In genomic region chr6:50232984-50233383, GRCm38 (mm10) we compare ENCODE assay signal across 30 mouse cellular contexts. TPM values are rescaled to one million over a fixed set of nuclear protein-coding genes. Genes with fewer than 3 reads are reported as not detected.
DNase-seq lines count a peak whose midpoint lies in the region; ATAC-seq and TF ChIP-seq lines count a peak whose summit lies in the region.
"Had no signal": no experiment of that assay in that cellular context is flagged by ENCODE, and none has a peak within 500 bp of the region (broad histone marks: within the 10 kb centered on the region; RNA-seq: fewer than 3 reads in every experiment).

No protein-coding gene starts in this region.

- H3K9ac ChIP-seq in intestine, postnatal 0 days (ENCODE audit: low read depth, low read length), result no peak overlapping the region
- H3K9ac ChIP-seq in intestine, embryonic 15.5 days, result no peak overlapping the region
- H3K9ac ChIP-seq in lung, postnatal 0 days (replicated peaks; ENCODE audit: low read depth), result no peak overlapping the region
- H3K9ac ChIP-seq in CH12.LX (ENCODE audit: insufficient read depth, low read depth), result no peak overlapping the region
- H3K9ac ChIP-seq in midbrain, embryonic 15.5 days, result no peak overlapping the region
- H3K9ac ChIP-seq: embryonic facial prominence, embryonic 15.5 days; forebrain, embryonic 13.5 days; hindbrain, embryonic 13.5 days; neural tube, embryonic 12.5 days had no signal

- DNase-seq in lung, postnatal 0 days (ENCODE audit: low spot score), result no peak
- DNase-seq in lung, postnatal 25 days (ENCODE audit: low spot score), result no peak
- DNase-seq in CH12.LX (ENCODE audit: extremely low read depth) (no peak), R1 (ENCODE audit: low read depth, low spot score) (peak; percentile 16)
- no peak for DNase-seq in adrenal gland, adult 8-10 months
- DNase-seq: cerebellum, adult 2 months; cerebellum, postnatal 25 days; gastrocnemius, postnatal 25 days; heart, adult 18-20 months; heart, postnatal 4 days; kidney, adult 8-10 months; kidney, postnatal 10 days; layer of hippocampus, adult 9-11 months; liver; lung, postnatal 10 days; right cerebral cortex, postnatal 4 days; thymus, adult 2 months had no signal

- no peak overlapping the region for H3K4me2 ChIP-seq in intestine, postnatal 0 days (replicated peaks; ENCODE audit: low read depth)
- H3K4me2 ChIP-seq in intestine, embryonic 15.5 days (replicated peaks), result no peak overlapping the region
- no peak overlapping the region for H3K4me2 ChIP-seq in lung, postnatal 0 days (replicated peaks; ENCODE audit: low read depth, low read length)
- H3K4me2 ChIP-seq in CH12.LX (ENCODE audit: insufficient read depth, low read depth, poor library complexity, severe bottlenecking), result no peak overlapping the region
- H3K4me2 ChIP-seq in midbrain, embryonic 15.5 days, result no peak overlapping the region
- H3K4me2 ChIP-seq: embryonic facial prominence, embryonic 15.5 days; forebrain, embryonic 13.5 days; heart, embryonic 11.5 days; hindbrain, embryonic 13.5 days; neural tube, embryonic 12.5 days had no signal

- H3K36me3 ChIP-seq in intestine, postnatal 0 days (ENCODE audit: control insufficient read depth, insufficient read depth), result no peaks in the 10 kb centered on the region
- H3K36me3 ChIP-seq in intestine, embryonic 15.5 days, result no peaks in the 10 kb centered on the region
- H3K36me3 ChIP-seq in lung, postnatal 0 days (ENCODE audit: insufficient read depth, low read length), result no peaks in the 10 kb centered on the region
- H3K36me3 ChIP-seq in CH12.LX (replicated peaks in 1 of 2; ENCODE audit: control insufficient read depth in 1 of 2, insufficient read depth in 1 of 2, low read length in 1 of 2), result no peaks in the 10 kb centered on the region
- H3K36me3 ChIP-seq in midbrain, embryonic 15.5 days (replicated peaks), result no peaks in the 10 kb centered on the region
- H3K36me3 ChIP-seq: embryonic facial prominence, embryonic 10.5 days; embryonic facial prominence, embryonic 15.5 days; neural tube, embryonic 12.5 days had no signal

- in situ Hi-C loops in CH12.LX (cut with MboI; ENCODE audit: low pct_ligation_motif_present, low pct_unique_long_range_greater_than_20kb, low sequenced_read_pairs), result no loop called here

- H3K27ac ChIP-seq in intestine, postnatal 0 days (ENCODE audit: low read depth, low read length), result no peak overlapping the region
- H3K27ac ChIP-seq in intestine, embryonic 15.5 days, result no peak overlapping the region
- no peak overlapping the region for H3K27ac ChIP-seq in lung, postnatal 0 days (ENCODE audit: low read length)
- H3K27ac ChIP-seq in CH12.LX (ENCODE audit: insufficient read depth, low read depth), result no peak overlapping the region
- H3K27ac ChIP-seq in midbrain, embryonic 15.5 days, result no peak overlapping the region
- H3K27ac ChIP-seq: embryonic facial prominence, embryonic 10.5 days; embryonic facial prominence, embryonic 15.5 days; forebrain, embryonic 13.5 days; hindbrain, embryonic 13.5 days; neural tube, embryonic 12.5 days had no signal

- no peak overlapping the region for H3K4me3 ChIP-seq in intestine, postnatal 0 days (ENCODE audit: low read depth, low read length)
- no peak overlapping the region for H3K4me3 ChIP-seq in intestine, embryonic 15.5 days (replicated peaks)
- no peak overlapping the region for H3K4me3 ChIP-seq in lung, postnatal 0 days (ENCODE audit: low read depth, low read length)
- no peak overlapping the region for H3K4me3 ChIP-seq in CH12.LX (replicated peaks in 1 of 3; ENCODE audit: low read depth in 2 of 3, low read length in 2 of 3, poor library complexity in 1 of 3)
- H3K4me3 ChIP-seq in midbrain, embryonic 15.5 days, result no peak overlapping the region
- H3K4me3 ChIP-seq: embryonic facial prominence, embryonic 10.5 days; embryonic facial prominence, embryonic 15.5 days; forebrain, embryonic 13.5 days; hindbrain, embryonic 13.5 days; myocyte; neural tube, embryonic 12.5 days had no signal

- WGBS in intestine, postnatal 0 days, result 25% methylated on average over 1 of the region's 1 CpGs
- WGBS in intestine, embryonic 15.5 days, result 54% methylated on average over 1 of the region's 1 CpGs
- WGBS in lung, postnatal 0 days, result 35% methylated on average over 1 of the region's 1 CpGs
- WGBS in midbrain, embryonic 15.5 days, result 63% methylated on average over 1 of the region's 1 CpGs

- TF ChIP-seq CTCF in intestine, postnatal 0 days (IDR thresholded peaks at IDR 0.05; ENCODE audit: low read depth), result peak; percentile 51
- peak; percentile 30 for TF ChIP-seq CTCF in lung, postnatal 0 days (IDR thresholded peaks at IDR 0.05)
- peak in 1 of 2 experiments; percentile 44; a peak in 2 of 4 replicates for TF ChIP-seq CTCF in CH12.LX (conservative IDR thresholded peaks at IDR 0.05 in 1 of 2, IDR thresholded peaks at IDR 0.05 in 1 of 2; ENCODE audit: low read depth in 2 of 2, low read length in 2 of 2)

- TF ChIP-seq EP300 in lung, postnatal 0 days (IDR thresholded peaks at IDR 0.05), result no peak
- TF ChIP-seq EP300 in CH12.LX (IDR thresholded peaks at IDR 0.05; ENCODE audit: low read length), result no peak

- no peaks in the 10 kb centered on the region for H3K9me3 ChIP-seq in intestine, postnatal 0 days (ENCODE audit: control insufficient read depth)
- H3K9me3 ChIP-seq in intestine, embryonic 15.5 days, result no peaks in the 10 kb centered on the region
- no peaks in the 10 kb centered on the region for H3K9me3 ChIP-seq in lung, postnatal 0 days (ENCODE audit: low read length)
- H3K9me3 ChIP-seq in CH12.LX (replicated peaks; ENCODE audit: low read length), result no peaks in the 10 kb centered on the region
- H3K9me3 ChIP-seq in midbrain, embryonic 15.5 days, result no peaks in the 10 kb centered on the region
- H3K9me3 ChIP-seq: embryonic facial prominence, embryonic 10.5 days; embryonic facial prominence, embryonic 15.5 days; forebrain, embryonic 13.5 days; hindbrain, embryonic 13.5 days; neural tube, embryonic 12.5 days had no signal

- H3K27me3 ChIP-seq in intestine, postnatal 0 days (replicated peaks; ENCODE audit: control insufficient read depth, insufficient read depth, low read length), result no peaks in the 10 kb centered on the region
- no peaks in the 10 kb centered on the region for H3K27me3 ChIP-seq in intestine, embryonic 15.5 days (replicated peaks)
- no peaks in the 10 kb centered on the region for H3K27me3 ChIP-seq in lung, postnatal 0 days (replicated peaks; ENCODE audit: insufficient read depth, low read length)
- no peaks in the 10 kb centered on the region for H3K27me3 ChIP-seq in CH12.LX (replicated peaks)
- H3K27me3 ChIP-seq in midbrain, embryonic 15.5 days (replicated peaks), result no peaks in the 10 kb centered on the region
- H3K27me3 ChIP-seq: embryonic facial prominence, embryonic 15.5 days; forebrain, embryonic 13.5 days; hindbrain, embryonic 13.5 days; neural tube, embryonic 12.5 days; Patski had no signal

- TF ChIP-seq POLR2A in CH12.LX (IDR thresholded peaks at IDR 0.05; ENCODE audit: low read depth, low read length), result no peak

- H3K79me2 ChIP-seq in CH12.LX (replicated peaks; ENCODE audit: control insufficient read depth, extremely low read depth, insufficient read depth, poor library complexity, severe bottlenecking), result no peaks in the 10 kb centered on the region

- ATAC-seq in intestine, postnatal 0 days, result no peak
- ATAC-seq in intestine, embryonic 15.5 days, result no peak
- no peak for ATAC-seq in lung, postnatal 0 days
- ATAC-seq in midbrain, embryonic 15.5 days (replicated peaks), result no peak
- ATAC-seq: CD4-positive, CD25-positive, alpha-beta regulatory T cell, adult 4 months; forebrain, embryonic 13.5 days; inflammation-experienced regulatory T-cells, adult 6 months; Patski had no signal

- dilution Hi-C loops in CH12.LX (cut with MboI; ENCODE audit: extremely low pct_ligation_motif_present, extremely low pct_unique_long_range_greater_than_20kb, low sequenced_read_pairs), result no loop called here

- no peak; the same call in none of the 2 replicates for TF ChIP-seq RAD21 in CH12.LX (IDR thresholded peaks at IDR 0.05; ENCODE audit: low read depth, low read length)

- H3K4me1 ChIP-seq in intestine, postnatal 0 days (replicated peaks; ENCODE audit: control insufficient read depth, insufficient read depth, low read length), result no peaks in the 10 kb centered on the region
- H3K4me1 ChIP-seq in intestine, embryonic 15.5 days (replicated peaks), result no peaks in the 10 kb centered on the region
- no peaks in the 10 kb centered on the region for H3K4me1 ChIP-seq in lung, postnatal 0 days (ENCODE audit: insufficient read depth, low read depth, low read length)
- H3K4me1 ChIP-seq in CH12.LX (ENCODE audit: control insufficient read depth in 1 of 2, insufficient read depth in 2 of 2), result no peaks in the 10 kb centered on the region; a peak in 1 of 4 replicates
- H3K4me1 ChIP-seq in midbrain, embryonic 15.5 days, result no peaks in the 10 kb centered on the region
- H3K4me1 ChIP-seq: embryonic facial prominence, embryonic 10.5 days; embryonic facial prominence, embryonic 15.5 days; forebrain, embryonic 13.5 days; hindbrain, embryonic 13.5 days; neural tube, embryonic 12.5 days had no signal

TF ChIP-seq in CH12.LX, 34 proteins besides CTCF, POLR2A, EP300 and RAD21:
- TF ChIP-seq ZKSCAN1 (IDR thresholded peaks at IDR 0.05; ENCODE audit: borderline replicate concordance, low read depth, low read length), result no peak
- TF ChIP-seq SMC3 (IDR thresholded peaks at IDR 0.05; ENCODE audit: low read depth, low read length), result peak; percentile 30
TF ChIP-seq in CH12.LX: peak in this region for 1.

RNA-seq across cellular contexts. Expression of gene Gsdme, which starts 30.7 kb away (rescaled TPM):
- 25.6 and 27.0 TPM in 2 replicates for polyA plus RNA-seq in intestine, postnatal 0 days (2015; fragmentation: Nextera tagmentation; extraction: Ambion mirVana)
- 29.1 and 31.1 TPM in 2 replicates for polyA plus RNA-seq in intestine, embryonic 15.5 days (2015; fragmentation: Nextera tagmentation; extraction: Ambion mirVana)
- polyA plus RNA-seq in lung, postnatal 0 days (2015; fragmentation: Nextera tagmentation; extraction: Ambion mirVana), result 13.2 and 14.8 TPM in 2 replicates
- total RNA-seq in CH12.LX (2012; rRNA removed) (0.29 and 0.38 TPM in 2 replicates), CH12.LX (2014; rRNA removed) (not detected in 2 replicates)
- polyA plus RNA-seq in CH12.LX (2012; ENCODE audit: insufficient read length, low read depth), result 1.8 and 2.0 TPM in 2 replicates
- total RNA-seq in adrenal gland, adult 8-10 months (2022), result 1 to 10 TPM; 2.0 to 6.3 (median 3.3) TPM
- polyA plus RNA-seq in midbrain, embryonic 15.5 days (2015; fragmentation: Nextera tagmentation; extraction: Ambion mirVana), result 78.0 and 85.3 TPM in 2 replicates
